Mouse (Mus musculus) spleen, adult 2 months (tissue): ENCODE results near the gene Col12a1. TPM values are rescaled to one million over a fixed set of nuclear protein-coding genes. Genes with fewer than 3 reads are reported as not detected.
A peak's percentile ranks its signal among the peaks of the same experiment; 100 is the strongest.

Experiments
- DNase-seq, 2 experiments: peaks; one replicate each; pipeline versions ENCODE4 v3.0.0 to v3.0.0-alpha.2; 2012 to 2021; ENCODE audit warnings: low spot score in 2 of 2, low read depth in 1 of 2
- H3K27ac ChIP-seq: fragments of 200-500 bp; 2 replicates; pipeline ENCODE4 v1.5.1; 2012; ENCODE audit warnings: low read length, inconsistent platforms; ENCODE audit not compliant: insufficient read depth
- H3K27me3 ChIP-seq: fragments of 200-500 bp; 2 replicates; pipeline ENCODE4 v1.6.1; 2012; ENCODE audit warnings: mild to moderate bottlenecking, moderate library complexity, low read length, inconsistent platforms; ENCODE audit not compliant: control insufficient read depth, insufficient read depth
- H3K36me3 ChIP-seq: fragments of 200-500 bp; 2 replicates; pipeline ENCODE4 v1.6.1; 2012; ENCODE audit warnings: mild to moderate bottlenecking, low read length, inconsistent platforms; ENCODE audit not compliant: control insufficient read depth, insufficient read depth
- H3K4me1 ChIP-seq: fragments of 200-500 bp; 2 replicates; pipeline ENCODE4 v1.6.1; 2011; ENCODE audit warnings: inconsistent platforms; ENCODE audit not compliant: control insufficient read depth, insufficient read depth, insufficient read length
- H3K4me3 ChIP-seq: fragments of 200-500 bp; 2 replicates; pipeline ENCODE4 v1.5.1; 2011; ENCODE audit warnings: mild to moderate bottlenecking, inconsistent platforms; ENCODE audit not compliant: insufficient read depth, insufficient read length; ENCODE audit errors: extremely low read depth
- CTCF ChIP-seq: fragments of 200-500 bp; IDR thresholded peaks from 2 replicates; pipeline ENCODE4 v1.5.1; 2011; ENCODE audit warnings: mild to moderate bottlenecking, inconsistent platforms; ENCODE audit not compliant: insufficient read depth, insufficient read length, insufficient replicate concordance; ENCODE audit errors: extremely low read depth
- POLR2A ChIP-seq: fragments of 200-500 bp; IDR thresholded peaks from 2 replicates; pipeline ENCODE4 v1.6.1; 2011; ENCODE audit warnings: low read depth, low read length, inconsistent platforms
- WGBS: fragments of 180-500 bp; shearing (Covaris S2); methylation state at CpG from one replicate; pipeline ENCODE4 v1.1.7; 2018; 5-methylcytosine and 5-hydroxymethylcytosine counted together
- polyA plus RNA-seq: library from polyadenylated mRNA; depleted of rRNA; stranded (reverse); fragments of >200 nt; gene quantifications from 2 replicates; pipeline ENCODE4 v1.2.3, GENCODE M21; 2012

Col12a1 gene
- polyA plus RNA-seq, 1 experiment, result 3.2 TPM

- H3K4me3 ChIP-seq, result no peak overlapping the region
- TF ChIP-seq CTCF (no peak), POLR2A (no peak)
- H3K4me1 ChIP-seq, result peaks cover 2% of the 10 kb centered on the region; the same call in 1 of the 2 replicates
- no peak for DNase-seq
- no peak overlapping the region for H3K27ac ChIP-seq
- no peaks in the 10 kb centered on the region for H3K36me3 ChIP-seq
- H3K27me3 ChIP-seq, result peaks cover 18% of the 10 kb centered on the region
- 10% methylated on average over 9 of the region's 9 CpGs for WGBS
These were observed 2.4 kb upstream of the Col12a1 start for GRCm38 (mm10) chr9:79721056-79721455.

GRCm38 (mm10) chr9:79720143-79720542 lies 1.5 kb upstream of the Col12a1 start:
- no peaks in the 10 kb centered on the region for H3K36me3 ChIP-seq
- H3K4me3 ChIP-seq, result no peak overlapping the region
- H3K27ac ChIP-seq, result no peak overlapping the region
- H3K27me3 ChIP-seq, result peaks cover 20% of the 10 kb centered on the region
- TF ChIP-seq CTCF (no peak), POLR2A (no peak)
- peaks cover 2% of the 10 kb centered on the region; the same call in 1 of the 2 replicates for H3K4me1 ChIP-seq
- no peak for DNase-seq
- 45% methylated on average over 9 of the region's 9 CpGs for WGBS

- no peak for DNase-seq
- no peak overlapping the region; the same call in 1 of the 2 replicates for H3K4me3 ChIP-seq
- 2% methylated on average over 28 of the region's 28 CpGs for WGBS
- H3K36me3 ChIP-seq, result no peaks in the 10 kb centered on the region
- TF ChIP-seq CTCF (no peak), POLR2A (no peak)
- H3K27me3 ChIP-seq, result peaks cover 24% of the 10 kb centered on the region
- peaks cover 2% of the 10 kb centered on the region; the same call in 1 of the 2 replicates for H3K4me1 ChIP-seq
- no peak overlapping the region for H3K27ac ChIP-seq
These were observed 820 bp upstream of the Col12a1 start for GRCm38 (mm10) chr9:79719451-79719850.

GRCm38 (mm10) chr9:79717836-79718475 lies 675 bp downstream of the Col12a1 start:
- no peaks in the 10 kb centered on the region for H3K36me3 ChIP-seq
- TF ChIP-seq POLR2A (no peak), CTCF (no peak)
- H3K27me3 ChIP-seq, result peaks cover 24% of the 10 kb centered on the region
- WGBS, result 7% methylated on average over 22 of the region's 22 CpGs
- H3K4me3 ChIP-seq, result peak overlapping the region; percentile 32; the same call in 1 of the 2 replicates
- DNase-seq, result no peak
- H3K4me1 ChIP-seq, result peaks cover 2% of the 10 kb centered on the region; the same call in 1 of the 2 replicates
- H3K27ac ChIP-seq, result no peak overlapping the region

GRCm38 (mm10) chr9:79716909-79717835 lies 1.5 kb downstream of the Col12a1 start:
- Histone ChIP-seq H3K4me1 (peaks cover 2% of the 10 kb centered on the region; the same call in 1 of the 2 replicates), H3K36me3 (no peaks in the 10 kb centered on the region), H3K4me3 (no peak overlapping the region), H3K27ac (no peak overlapping the region), H3K27me3 (peaks cover 24% of the 10 kb centered on the region)
- TF ChIP-seq POLR2A, result no peak
- 16% methylated on average over 23 of the region's 23 CpGs for WGBS
- DNase-seq, result peak in 1 of 2 experiments; percentile 40

GRCm38 (mm10) chr9:79716496-79716895 lies 2.1 kb downstream of the Col12a1 start:
- no peak overlapping the region for H3K4me3 ChIP-seq
- peaks cover 24% of the 10 kb centered on the region for H3K27me3 ChIP-seq
- WGBS, result 60% methylated on average over 5 of the region's 5 CpGs
- no peaks in the 10 kb centered on the region for H3K36me3 ChIP-seq
- H3K4me1 ChIP-seq, result peaks cover 2% of the 10 kb centered on the region; the same call in 1 of the 2 replicates
- DNase-seq, result no peak
- no peak overlapping the region for H3K27ac ChIP-seq
- TF ChIP-seq POLR2A (no peak), CTCF (no peak)

- DNase-seq, result no peak
- WGBS, result 13% methylated on average over 16 of the region's 16 CpGs
- no peak overlapping the region for H3K4me3 ChIP-seq
These were observed 4.1 kb downstream of the Col12a1 start for GRCm38 (mm10) chr9:79714471-79715045.

More at GRCm38 (mm10) chr9:79714471-79715045, 4.1 kb downstream of the Col12a1 start:
- peaks cover 18% of the 10 kb centered on the region for H3K27me3 ChIP-seq
- H3K4me1 ChIP-seq, result peaks cover 2% of the 10 kb centered on the region; the same call in 1 of the 2 replicates
- H3K27ac ChIP-seq, result no peak overlapping the region
- TF ChIP-seq CTCF (no peak), POLR2A (no peak)
- H3K36me3 ChIP-seq, result no peaks in the 10 kb centered on the region
